Mouse (Mus musculus): ENCODE measurements around the gene Itga11. TPM values are rescaled to one million over a fixed set of nuclear protein-coding genes. Genes with fewer than 3 reads are reported as not detected.
"Not testable (repeated sequence)": the region's sequence is repeated elsewhere in the genome, so short reads cannot be mapped to it uniquely, and the experiment has no call there.

Itga11 gene
- polyA plus RNA-seq, 1 experiment = 0.47 TPM

DNA sequence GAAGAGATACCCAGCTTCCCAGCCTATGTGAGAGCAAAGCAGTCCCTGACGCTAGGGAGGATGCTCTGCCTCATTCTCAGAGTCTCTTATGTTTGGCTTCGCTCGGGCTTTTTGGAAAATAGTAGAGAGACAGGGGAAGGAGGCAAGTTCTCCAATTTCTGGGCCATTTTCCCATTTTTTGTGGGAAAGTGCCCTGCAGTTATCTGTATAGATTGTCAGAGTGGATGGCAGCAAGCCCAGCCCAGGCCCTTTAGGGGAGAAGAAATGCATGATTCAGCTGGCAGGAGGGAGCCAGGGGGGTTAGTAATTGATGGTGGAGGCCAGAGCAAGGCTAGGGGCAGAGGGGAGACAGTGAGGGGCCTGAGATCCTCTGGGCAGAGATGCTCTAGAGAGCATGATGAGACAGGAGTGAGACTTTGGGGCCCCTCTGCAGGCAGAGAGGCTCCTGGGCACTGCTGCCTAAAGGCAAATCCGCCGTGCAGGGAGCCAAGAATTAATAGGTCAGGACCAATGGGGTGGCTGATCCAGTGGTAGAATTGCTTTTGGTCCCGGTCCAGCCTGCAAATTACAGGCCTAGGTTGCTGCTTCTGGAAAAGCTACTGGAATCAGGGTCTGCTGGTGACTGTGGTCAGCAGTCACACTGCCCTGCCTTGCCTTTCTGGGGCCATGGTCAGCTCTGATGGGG is 31.8 kb upstream of the Itga11 start:
- DNase-seq = no peak
- no peak overlapping the region for H3K4me3 ChIP-seq (ENCODE audit: control insufficient read depth, insufficient read depth, low read length)
- H3K4me1 ChIP-seq (replicated peaks; ENCODE audit: control insufficient read depth, insufficient read depth, low read length) = no peaks in the 10 kb centered on the region
- no peak overlapping the region for H3K27ac ChIP-seq (ENCODE audit: control insufficient read depth, insufficient read depth, low read length)
- WGBS = 96% methylated on average over 6 of the region's 6 CpGs
- H3K36me3 ChIP-seq (ENCODE audit: control insufficient read depth, insufficient read depth, low read length) = no peaks in the 10 kb centered on the region
- TF ChIP-seq CTCF (IDR thresholded peaks at IDR 0.05; ENCODE audit: borderline replicate concordance, control insufficient read depth, extremely low read depth, insufficient read depth, low read length, poor library complexity) (no peak), POLR2A (IDR thresholded peaks at IDR 0.05; ENCODE audit: control insufficient read depth, extremely low read depth, insufficient read depth, low read length, poor library complexity) (no peak)
- H3K27me3 ChIP-seq (ENCODE audit: control insufficient read depth, insufficient read depth, low read length) = no peaks in the 10 kb centered on the region

DNA sequence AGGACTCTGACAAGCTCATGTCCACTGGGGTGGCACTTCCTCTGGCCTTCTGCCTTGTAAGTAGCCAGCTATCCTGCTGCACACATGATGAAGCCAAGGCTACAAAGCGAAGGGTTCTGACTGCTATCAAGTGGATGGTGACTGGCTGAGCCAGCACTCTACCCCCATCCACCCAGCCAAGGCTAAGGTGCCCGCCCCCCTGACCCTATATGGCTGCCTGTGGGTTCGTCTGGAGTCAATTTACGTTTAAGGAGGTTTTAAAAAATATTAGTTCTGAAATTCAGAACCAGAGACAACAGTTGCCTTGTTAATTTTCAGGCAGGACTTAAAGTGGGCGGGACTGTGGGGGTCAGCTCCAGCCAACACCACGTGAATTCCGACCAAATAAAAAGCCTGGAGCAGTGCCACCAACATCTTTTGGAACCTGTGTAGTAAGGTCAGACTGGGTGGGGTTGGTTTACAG is 30.9 kb upstream of the Itga11 start:
- DNase-seq = no peak
- H3K4me3 ChIP-seq (ENCODE audit: control insufficient read depth, insufficient read depth, low read length) = no peak overlapping the region
- TF ChIP-seq POLR2A (IDR thresholded peaks at IDR 0.05; ENCODE audit: control insufficient read depth, extremely low read depth, insufficient read depth, low read length, poor library complexity) (no peak), CTCF (IDR thresholded peaks at IDR 0.05; ENCODE audit: borderline replicate concordance, control insufficient read depth, extremely low read depth, insufficient read depth, low read length, poor library complexity) (no peak)
- no peaks in the 10 kb centered on the region for H3K36me3 ChIP-seq (ENCODE audit: control insufficient read depth, insufficient read depth, low read length)
- H3K27me3 ChIP-seq (ENCODE audit: control insufficient read depth, insufficient read depth, low read length) = no peaks in the 10 kb centered on the region
- no peaks in the 10 kb centered on the region for H3K4me1 ChIP-seq (replicated peaks; ENCODE audit: control insufficient read depth, insufficient read depth, low read length)
- no peak overlapping the region for H3K27ac ChIP-seq (ENCODE audit: control insufficient read depth, insufficient read depth, low read length)
- 84% methylated on average over 7 of the region's 7 CpGs for WGBS

DNA sequence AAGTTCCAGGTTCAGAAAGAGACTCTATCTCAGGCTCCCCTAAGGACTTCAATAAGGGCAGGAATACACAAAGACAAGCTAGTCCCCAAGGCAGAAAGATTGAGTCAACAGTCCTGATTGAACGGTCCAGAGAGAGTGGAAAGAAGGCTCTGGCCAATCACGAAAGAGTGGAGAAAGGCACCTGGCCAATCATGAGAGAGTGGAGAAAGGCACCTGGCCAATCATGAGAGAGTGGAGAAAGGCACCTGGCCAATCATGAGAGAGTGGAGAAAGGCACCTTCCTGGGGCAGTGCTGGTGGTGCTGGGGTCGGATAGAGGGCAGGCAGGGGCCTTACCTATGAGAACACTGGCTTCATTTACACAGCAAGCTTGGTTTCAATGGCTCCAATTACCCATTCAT is 28.2 kb upstream of the Itga11 start:
- WGBS = 89% methylated on average over 3 of the region's 3 CpGs
- H3K27me3 ChIP-seq (ENCODE audit: control insufficient read depth, insufficient read depth, low read length) = no peaks in the 10 kb centered on the region
- no peaks in the 10 kb centered on the region for H3K4me1 ChIP-seq (replicated peaks; ENCODE audit: control insufficient read depth, insufficient read depth, low read length)
- no peak for DNase-seq
- TF ChIP-seq CTCF (IDR thresholded peaks at IDR 0.05; ENCODE audit: borderline replicate concordance, control insufficient read depth, extremely low read depth, insufficient read depth, low read length, poor library complexity) = no peak
- TF ChIP-seq POLR2A (IDR thresholded peaks at IDR 0.05; ENCODE audit: control insufficient read depth, extremely low read depth, insufficient read depth, low read length, poor library complexity) = no peak
- H3K36me3 ChIP-seq (ENCODE audit: control insufficient read depth, insufficient read depth, low read length) = no peaks in the 10 kb centered on the region
- no peak overlapping the region for H3K4me3 ChIP-seq (ENCODE audit: control insufficient read depth, insufficient read depth, low read length)
- H3K27ac ChIP-seq (ENCODE audit: control insufficient read depth, insufficient read depth, low read length) = no peak overlapping the region

DNA sequence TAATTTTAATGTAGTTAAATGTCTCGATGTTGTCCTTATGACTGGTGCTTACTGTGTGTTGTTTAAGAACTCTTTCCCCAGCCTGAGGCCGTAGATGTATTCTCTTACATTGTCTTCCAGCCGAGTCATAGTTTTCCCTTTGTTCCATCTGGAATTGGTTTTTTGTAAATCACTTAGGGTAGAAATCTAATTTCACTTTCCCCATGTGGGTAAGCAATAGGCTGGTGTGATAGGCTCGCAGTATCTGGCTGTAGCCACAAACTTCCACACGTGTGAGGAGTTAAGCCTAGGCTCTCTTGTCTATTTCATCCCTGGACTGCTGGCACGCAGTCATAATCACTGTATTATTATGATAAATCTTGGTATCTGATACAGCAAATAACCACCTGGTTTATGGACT is 26.9 kb upstream of the Itga11 start:
- Histone ChIP-seq H3K27me3 (ENCODE audit: control insufficient read depth, insufficient read depth, low read length) (no peaks in the 10 kb centered on the region), H3K27ac (ENCODE audit: control insufficient read depth, insufficient read depth, low read length) (no peak overlapping the region), H3K4me1 (replicated peaks; ENCODE audit: control insufficient read depth, insufficient read depth, low read length) (no peaks in the 10 kb centered on the region), H3K4me3 (ENCODE audit: control insufficient read depth, insufficient read depth, low read length) (no peak overlapping the region), H3K36me3 (ENCODE audit: control insufficient read depth, insufficient read depth, low read length) (no peaks in the 10 kb centered on the region)
- TF ChIP-seq CTCF (IDR thresholded peaks at IDR 0.05; ENCODE audit: borderline replicate concordance, control insufficient read depth, extremely low read depth, insufficient read depth, low read length, poor library complexity) = no peak
- TF ChIP-seq POLR2A (IDR thresholded peaks at IDR 0.05; ENCODE audit: control insufficient read depth, extremely low read depth, insufficient read depth, low read length, poor library complexity) = no peak
- DNase-seq = no peak
- WGBS = 96% methylated on average over 6 of the region's 6 CpGs

DNA sequence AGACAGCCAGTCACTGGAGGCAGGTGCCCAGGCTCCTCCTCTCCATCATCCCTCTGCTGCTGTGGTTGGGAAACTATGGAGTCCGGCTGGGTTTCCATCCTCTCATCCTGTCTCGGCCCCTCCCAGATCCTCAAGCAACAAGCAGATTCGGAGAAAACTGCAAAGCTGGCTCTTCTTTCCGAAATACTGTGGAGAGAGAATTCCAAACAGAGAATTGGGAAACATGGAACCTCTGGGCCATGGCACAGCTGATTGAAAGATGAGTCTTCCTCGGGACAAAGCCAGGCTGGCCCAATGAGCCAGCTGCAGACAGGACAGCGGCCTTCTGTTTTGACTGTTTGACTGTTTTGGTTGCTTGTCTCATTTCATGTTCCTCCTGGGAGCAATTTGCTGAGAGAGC is 23.3 kb upstream of the Itga11 start:
- WGBS = 92% methylated on average over 6 of the region's 6 CpGs
- TF ChIP-seq CTCF (IDR thresholded peaks at IDR 0.05; ENCODE audit: borderline replicate concordance, control insufficient read depth, extremely low read depth, insufficient read depth, low read length, poor library complexity) (no peak), POLR2A (IDR thresholded peaks at IDR 0.05; ENCODE audit: control insufficient read depth, extremely low read depth, insufficient read depth, low read length, poor library complexity) (no peak)
- Histone ChIP-seq H3K4me3 (ENCODE audit: control insufficient read depth, insufficient read depth, low read length) (no peak overlapping the region), H3K36me3 (ENCODE audit: control insufficient read depth, insufficient read depth, low read length) (no peaks in the 10 kb centered on the region), H3K27me3 (ENCODE audit: control insufficient read depth, insufficient read depth, low read length) (no peaks in the 10 kb centered on the region), H3K4me1 (replicated peaks; ENCODE audit: control insufficient read depth, insufficient read depth, low read length) (no peaks in the 10 kb centered on the region), H3K27ac (ENCODE audit: control insufficient read depth, insufficient read depth, low read length) (no peak overlapping the region)
- DNase-seq = no peak

DNA sequence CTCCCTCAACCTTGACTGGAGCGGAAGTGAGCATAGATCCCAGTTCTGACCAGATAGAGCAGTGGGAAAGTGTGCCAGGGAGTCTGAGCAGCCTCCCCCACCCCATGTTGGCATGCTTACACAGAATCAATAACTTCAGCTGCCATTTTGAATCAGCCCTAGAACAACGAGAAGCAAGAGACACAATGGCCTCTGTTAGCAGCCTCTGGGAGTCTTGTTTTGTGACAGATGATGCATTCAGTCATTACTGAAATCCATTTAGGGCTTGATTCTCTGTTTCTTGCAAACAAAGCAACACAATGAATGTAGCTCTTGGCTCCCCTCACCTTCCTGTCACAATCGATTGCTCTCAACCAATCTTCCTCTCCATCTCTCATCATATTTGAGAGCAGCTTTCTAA is 19.6 kb upstream of the Itga11 start:
- DNase-seq = no peak
- TF ChIP-seq POLR2A (IDR thresholded peaks at IDR 0.05; ENCODE audit: control insufficient read depth, extremely low read depth, insufficient read depth, low read length, poor library complexity) (no peak), CTCF (IDR thresholded peaks at IDR 0.05; ENCODE audit: borderline replicate concordance, control insufficient read depth, extremely low read depth, insufficient read depth, low read length, poor library complexity) (no peak)
- Histone ChIP-seq H3K36me3 (ENCODE audit: control insufficient read depth, insufficient read depth, low read length) (no peaks in the 10 kb centered on the region), H3K27ac (ENCODE audit: control insufficient read depth, insufficient read depth, low read length) (no peak overlapping the region), H3K4me1 (replicated peaks; ENCODE audit: control insufficient read depth, insufficient read depth, low read length) (no peaks in the 10 kb centered on the region), H3K4me3 (ENCODE audit: control insufficient read depth, insufficient read depth, low read length) (no peak overlapping the region), H3K27me3 (ENCODE audit: control insufficient read depth, insufficient read depth, low read length) (no peaks in the 10 kb centered on the region)
- WGBS = 86% methylated on average over 3 of the region's 3 CpGs

DNA sequence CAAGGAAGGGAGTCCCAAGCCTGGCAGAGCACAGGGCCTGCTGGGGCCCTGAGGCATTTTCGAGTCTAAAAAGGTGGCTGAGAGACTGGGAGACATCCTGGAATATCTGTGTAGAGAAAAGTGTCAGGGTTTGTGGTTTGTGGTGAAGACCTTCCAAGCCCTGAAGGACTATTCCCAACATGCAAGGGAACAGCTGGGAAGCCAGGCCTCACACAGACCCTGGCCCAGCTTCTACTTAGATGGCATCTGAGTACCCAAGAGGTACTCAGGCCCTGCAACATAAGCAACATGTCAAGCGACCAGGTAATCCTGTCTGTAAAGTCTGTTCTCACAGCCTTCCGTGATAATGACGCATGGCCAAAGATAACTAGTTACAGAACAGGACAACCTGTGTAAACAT is 18.6 kb upstream of the Itga11 start:
- no peaks in the 10 kb centered on the region for H3K27me3 ChIP-seq (ENCODE audit: control insufficient read depth, insufficient read depth, low read length)
- no peak overlapping the region for H3K4me3 ChIP-seq (ENCODE audit: control insufficient read depth, insufficient read depth, low read length)
- H3K27ac ChIP-seq (ENCODE audit: control insufficient read depth, insufficient read depth, low read length) = no peak overlapping the region
- no peaks in the 10 kb centered on the region for H3K36me3 ChIP-seq (ENCODE audit: control insufficient read depth, insufficient read depth, low read length)
- H3K4me1 ChIP-seq (replicated peaks; ENCODE audit: control insufficient read depth, insufficient read depth, low read length) = no peaks in the 10 kb centered on the region
- DNase-seq = no peak
- WGBS = 91% methylated on average over 4 of the region's 4 CpGs
- TF ChIP-seq CTCF (IDR thresholded peaks at IDR 0.05; ENCODE audit: borderline replicate concordance, control insufficient read depth, extremely low read depth, insufficient read depth, low read length, poor library complexity) = no peak
- no peak for TF ChIP-seq POLR2A (IDR thresholded peaks at IDR 0.05; ENCODE audit: control insufficient read depth, extremely low read depth, insufficient read depth, low read length, poor library complexity)

DNA sequence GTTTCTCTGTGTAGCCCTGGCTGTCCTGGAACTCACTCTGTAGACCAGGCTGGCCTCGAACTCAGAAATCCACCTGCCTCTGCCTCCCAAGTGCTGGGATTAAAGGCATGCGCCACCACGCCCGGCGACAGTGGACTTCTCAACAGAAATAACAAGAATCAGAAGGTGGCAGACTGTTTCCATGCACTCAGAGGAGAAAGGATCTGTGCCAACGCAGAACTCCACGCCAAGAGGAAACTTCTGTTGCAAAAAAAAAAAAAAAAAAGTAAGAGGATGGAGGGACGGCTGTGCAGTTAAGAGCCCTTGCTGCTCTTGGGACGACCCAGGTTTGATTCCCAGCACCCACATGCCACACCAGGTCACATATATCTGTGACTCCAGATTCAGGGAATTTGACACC is 16.7 kb upstream of the Itga11 start:
- WGBS = 98% methylated on average over 9 of the region's 9 CpGs

More for the DNA sequence above, 16.7 kb upstream of the Itga11 start:
- not testable (repeated sequence) for H3K27me3 ChIP-seq (ENCODE audit: control insufficient read depth, insufficient read depth, low read length); DNase-seq; H3K27ac ChIP-seq (ENCODE audit: control insufficient read depth, insufficient read depth, low read length); H3K4me3 ChIP-seq (ENCODE audit: control insufficient read depth, insufficient read depth, low read length); H3K36me3 ChIP-seq (ENCODE audit: control insufficient read depth, insufficient read depth, low read length); H3K4me1 ChIP-seq (replicated peaks; ENCODE audit: control insufficient read depth, insufficient read depth, low read length)

All from thymus, adult 2 months (tissue).